Mouse (Mus musculus): Measurements from ENCODE around the gene Tbc1d10a.

Gene Tbc1d10a

GRCm38 (mm10) chr11:4186486-4187317, at the start of gene Tbc1d10a:
TSS of gene Tbc1d10a (plus strand) at chr11:4186789.
- DNase-seq (ENCODE audit: low spot score): peak; percentile 97

GRCm38 (mm10) chr11:4138964-4139363, 47.6 kb upstream of the Tbc1d10a start:
- DNase-seq (ENCODE audit: low spot score): no peak

DNA sequence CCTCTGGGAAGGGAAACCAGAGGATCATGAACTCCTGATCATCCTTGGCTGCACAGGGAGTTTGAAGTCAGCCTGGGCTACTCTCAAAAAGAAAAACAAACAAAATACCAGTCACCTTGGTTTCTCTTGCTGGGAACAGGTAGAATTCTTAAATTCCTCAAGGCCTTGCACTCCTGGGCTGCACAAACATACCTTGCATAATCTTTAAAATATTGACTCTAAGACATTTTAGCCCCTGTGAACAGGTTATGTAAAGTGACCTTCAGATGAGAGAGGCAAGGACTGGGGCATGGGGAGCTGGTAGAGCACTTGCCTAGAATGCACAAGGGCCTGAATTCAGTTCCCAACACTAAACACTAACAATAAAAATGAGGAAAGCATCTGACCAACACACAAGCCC, 45.1 kb upstream of the Tbc1d10a start:
- DNase-seq (ENCODE audit: low spot score): no peak

GRCm38 (mm10) chr11:4142352-4142751, 44.2 kb upstream of the Tbc1d10a start:
- DNase-seq (ENCODE audit: low spot score): no peak

DNA sequence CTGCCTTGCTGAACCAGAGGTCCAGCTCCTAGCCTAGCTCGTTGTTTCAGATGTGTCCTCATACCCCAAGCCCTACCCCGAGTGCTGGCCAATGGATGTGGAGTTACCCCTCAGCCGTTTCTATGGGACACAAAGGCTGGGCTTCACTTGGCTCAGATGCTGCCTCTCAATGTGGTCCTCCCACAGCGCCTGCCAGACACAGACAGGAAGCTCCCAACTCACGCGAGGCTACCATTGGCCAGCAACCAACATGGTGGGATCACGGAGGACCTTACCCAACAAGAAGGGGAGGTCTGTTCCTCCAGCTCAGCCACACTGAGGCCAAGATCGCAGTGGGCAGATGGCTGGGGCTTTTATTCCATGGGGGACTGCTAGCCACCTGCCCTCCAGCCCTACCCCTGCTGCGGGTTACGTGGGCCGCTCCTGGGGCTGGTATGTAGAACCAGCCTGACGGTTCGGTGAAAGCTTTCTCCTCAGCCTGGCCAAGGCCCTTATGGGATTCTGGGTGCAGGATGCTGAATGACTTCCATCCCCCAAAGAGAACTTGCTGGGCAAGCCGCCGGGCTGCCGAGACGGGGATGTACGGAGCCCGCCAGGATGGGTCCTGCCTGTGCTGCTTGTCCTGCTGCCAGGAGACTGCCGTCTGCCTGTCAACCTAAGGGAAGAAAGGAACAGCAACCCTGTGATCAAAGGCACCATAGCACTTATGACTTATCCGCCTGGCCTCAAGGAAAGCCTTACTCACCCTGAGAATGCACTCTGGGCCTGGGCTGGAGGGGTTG, 43.1 kb upstream of the Tbc1d10a start:
- no peak for DNase-seq (ENCODE audit: low spot score)

GRCm38 (mm10) chr11:4146381-4146780, 40.2 kb upstream of the Tbc1d10a start:
- DNase-seq (ENCODE audit: low spot score): no peak

GRCm38 (mm10) chr11:4147098-4147497, 39.5 kb upstream of the Tbc1d10a start:
- DNase-seq (ENCODE audit: low spot score): no peak

- no peak for DNase-seq (ENCODE audit: low spot score)
Observed at GRCm38 (mm10) chr11:4148120-4148519, 38.5 kb upstream of the Tbc1d10a start.

DNA sequence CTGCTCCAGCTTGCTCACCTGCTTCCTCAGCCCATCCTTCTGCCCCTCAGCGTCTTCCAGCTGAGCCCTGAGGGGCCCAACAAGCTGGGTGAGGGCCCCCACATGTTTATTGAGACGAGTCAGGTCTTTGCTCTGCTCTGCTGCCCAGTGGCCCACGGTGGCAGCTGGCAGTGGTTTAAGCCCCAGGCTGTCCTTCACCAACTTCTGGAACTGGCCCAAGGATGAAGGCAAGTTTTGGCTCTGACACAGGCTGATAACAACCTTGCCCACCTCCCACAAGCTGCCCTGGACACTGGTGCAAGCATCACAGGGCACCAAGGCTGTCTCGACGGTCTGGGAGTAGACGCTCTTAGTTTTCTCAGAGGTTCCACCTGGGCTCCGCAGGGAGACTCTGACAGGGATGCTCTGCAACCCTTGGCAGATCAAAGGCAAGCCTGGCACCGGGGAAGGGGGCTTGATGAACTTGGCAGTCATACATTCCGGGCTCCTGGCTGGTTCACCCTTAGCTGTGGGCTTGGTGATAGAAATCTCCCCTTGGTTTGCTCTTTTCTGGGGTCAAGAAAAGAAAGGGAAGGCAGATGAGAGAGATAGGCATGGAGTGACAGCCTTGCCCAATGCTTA, 37.9 kb upstream of the Tbc1d10a start:
- no peak for DNase-seq (ENCODE audit: low spot score)

DNA sequence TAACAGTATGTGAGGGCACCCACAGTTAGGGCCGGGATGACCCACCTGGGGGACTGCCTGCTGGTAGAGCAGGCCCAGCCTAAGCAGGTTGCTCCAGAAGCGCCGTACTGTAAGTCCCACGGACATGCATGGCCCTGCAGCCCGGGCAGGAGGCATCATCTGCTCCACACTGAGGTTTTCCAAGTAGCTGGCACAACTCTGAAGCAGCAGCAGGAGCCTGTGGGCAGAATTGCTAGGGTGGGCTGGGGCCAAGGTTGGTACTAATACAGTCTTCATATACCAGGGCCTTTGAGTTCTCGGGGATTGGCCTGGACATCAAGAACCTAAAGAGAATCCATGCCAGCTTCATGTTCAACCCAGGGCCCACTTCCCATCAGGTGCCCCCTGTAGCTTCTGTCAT, 36.7 kb upstream of the Tbc1d10a start:
- no peak for DNase-seq (ENCODE audit: low spot score)

DNA sequence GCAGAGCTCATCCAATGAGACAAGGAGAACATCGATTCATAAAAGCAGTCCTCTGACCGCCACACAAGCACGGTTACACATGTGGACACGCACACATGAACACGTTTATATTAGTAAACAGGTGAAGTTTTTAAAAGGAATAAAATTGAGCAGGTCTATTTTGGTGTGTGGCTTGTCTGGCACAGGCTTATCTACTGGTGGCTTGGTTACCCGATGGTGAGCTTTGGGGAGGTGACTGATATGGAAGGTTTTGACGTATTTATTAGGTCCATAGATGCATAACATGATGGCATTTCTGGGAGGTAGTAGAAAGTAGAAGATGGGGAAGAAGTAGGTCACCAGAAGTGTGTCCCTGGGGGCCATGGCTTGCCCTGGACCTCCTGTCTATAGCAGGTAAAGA, 32.9 kb upstream of the Tbc1d10a start:
- no peak for DNase-seq (ENCODE audit: low spot score)

GRCm38 (mm10) chr11:4155641-4156040, 30.9 kb upstream of the Tbc1d10a start:
- no peak for DNase-seq (ENCODE audit: low spot score)

GRCm38 (mm10) chr11:4158676-4159075, 27.9 kb upstream of the Tbc1d10a start:
- DNase-seq (ENCODE audit: low spot score): no peak

DNA sequence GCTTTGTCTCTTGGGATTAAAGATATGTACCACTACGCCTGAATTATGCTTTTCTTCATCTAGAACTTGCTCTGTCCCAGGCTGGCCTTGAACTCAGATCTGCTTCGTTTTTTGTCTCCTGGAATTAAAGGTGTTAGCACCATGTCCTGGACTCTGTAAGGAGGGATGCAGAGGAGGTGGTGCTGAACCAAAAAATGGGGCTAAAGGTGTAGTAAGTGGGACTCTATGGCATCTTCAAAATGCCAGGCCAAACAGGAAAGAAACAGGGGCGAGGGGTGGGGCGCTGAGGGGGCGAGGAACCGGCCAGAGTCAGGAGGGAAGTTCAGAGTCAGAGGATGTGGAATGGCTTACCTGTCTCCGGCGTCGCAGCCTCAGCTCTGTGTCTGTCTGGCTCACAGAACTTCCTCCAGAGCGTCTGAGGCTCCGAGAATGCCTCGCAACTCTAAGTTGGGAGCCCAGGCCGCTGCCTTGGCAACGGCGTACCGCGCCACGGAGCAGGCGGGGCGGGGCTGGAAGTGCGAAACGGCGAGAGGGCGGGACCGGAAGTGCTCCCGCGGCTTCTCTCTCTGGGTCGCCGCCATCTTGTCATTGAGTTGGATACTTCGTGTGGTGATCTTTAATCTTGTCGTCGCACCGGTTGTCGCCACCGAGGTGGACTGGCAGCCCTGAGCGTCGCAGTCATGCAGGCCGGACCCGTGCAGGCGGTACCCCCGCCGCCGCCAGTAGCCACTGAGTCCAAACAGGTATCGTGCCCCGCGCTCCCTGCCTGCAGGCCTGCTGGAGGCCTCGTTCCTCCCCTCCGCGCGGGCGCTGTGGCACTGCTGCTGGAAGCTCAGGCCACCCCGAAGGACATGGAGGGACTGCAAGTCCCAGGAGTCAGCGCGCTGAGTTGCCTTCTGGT, 26.5 kb upstream of the Tbc1d10a start, which contains the start of the genes Ccdc157 and Sf3a1:
Gene Ccdc157, minus strand, starts transcription at position 486 of the 901 bp plus-strand sequence.
Gene Sf3a1, plus strand, starts transcription at position 543 of the 901 bp plus-strand sequence.
- DNase-seq (ENCODE audit: low spot score): peak; percentile 87

DNA sequence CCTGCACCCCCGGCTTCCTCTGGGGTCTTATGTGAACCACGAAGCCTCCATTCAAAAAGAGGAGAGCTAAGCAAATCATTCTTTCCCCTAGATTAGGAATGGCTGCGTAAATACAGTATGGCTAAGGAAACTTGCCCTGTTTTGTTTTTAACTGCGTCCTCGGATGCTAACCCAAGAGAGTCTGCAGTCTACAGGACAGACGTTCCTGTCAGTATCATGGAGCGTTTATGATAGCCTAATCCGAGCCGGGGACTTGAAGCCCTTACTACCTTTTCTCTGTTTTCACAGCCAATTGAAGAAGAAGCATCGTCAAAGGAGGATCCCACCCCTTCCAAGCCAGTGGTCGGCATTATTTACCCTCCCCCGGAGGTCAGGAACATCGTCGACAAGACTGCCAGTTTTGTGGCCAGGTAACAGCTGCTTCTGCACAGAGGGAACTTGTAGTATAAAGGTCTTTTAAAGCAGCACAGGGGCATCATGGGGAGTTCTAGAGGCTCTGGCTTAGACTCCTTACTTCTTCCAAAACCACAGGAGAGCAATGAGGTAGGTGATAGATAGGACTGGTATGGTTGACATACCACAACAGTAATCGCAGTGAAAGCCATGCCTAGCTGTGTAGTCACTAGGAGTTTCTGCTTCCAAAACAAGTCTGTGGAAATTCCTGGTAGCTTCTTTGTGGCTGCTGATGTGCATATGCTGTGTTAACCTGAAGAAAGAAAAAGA, 25.7 kb upstream of the Tbc1d10a start:
- no peak for DNase-seq (ENCODE audit: low spot score)

DNA sequence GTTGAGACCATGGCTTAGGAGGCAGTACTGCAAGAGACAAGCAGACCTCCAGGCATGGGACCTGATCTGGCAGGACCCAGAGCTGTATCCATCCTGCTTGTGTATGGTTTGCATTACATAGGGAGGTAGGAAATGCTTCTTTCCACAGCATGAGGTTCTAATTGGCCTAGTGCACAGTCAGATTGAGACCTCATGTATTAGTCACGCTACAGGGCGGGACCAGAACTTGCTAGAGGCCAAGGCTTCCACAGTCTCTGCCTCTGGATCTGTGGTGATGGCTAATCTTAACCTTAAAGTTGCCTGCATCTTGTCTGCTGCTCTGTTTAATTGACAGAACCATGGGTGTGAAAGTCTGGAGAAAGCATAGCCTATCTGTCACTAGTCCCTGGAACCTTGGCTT, 21.9 kb upstream of the Tbc1d10a start:
- DNase-seq (ENCODE audit: low spot score): no peak

GRCm38 (mm10) chr11:4166467-4167090, 20.0 kb upstream of the Tbc1d10a start:
- no peak for DNase-seq (ENCODE audit: low spot score)

DNA sequence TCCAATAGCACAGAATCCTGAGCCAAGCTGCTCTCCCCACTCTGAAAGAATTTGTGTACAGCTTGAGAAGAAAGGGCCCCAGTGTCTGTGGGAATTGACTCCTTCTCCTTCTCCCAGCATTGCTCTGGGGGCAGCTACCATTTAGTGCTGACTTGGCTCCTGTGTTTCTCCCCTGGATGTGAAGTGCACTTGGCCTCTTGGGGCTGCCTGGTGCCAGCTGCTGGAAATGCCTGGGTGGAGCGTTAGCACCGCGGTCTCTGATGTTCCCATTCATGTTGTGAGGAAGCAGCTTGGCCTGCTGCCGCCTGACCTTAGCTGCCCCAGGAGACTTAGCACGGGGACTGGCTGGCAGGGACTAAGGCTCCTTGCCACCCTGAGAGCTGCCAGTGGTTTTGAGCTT, 12.0 kb upstream of the Tbc1d10a start:
- peak; percentile 54 for DNase-seq (ENCODE audit: low spot score)

DNA sequence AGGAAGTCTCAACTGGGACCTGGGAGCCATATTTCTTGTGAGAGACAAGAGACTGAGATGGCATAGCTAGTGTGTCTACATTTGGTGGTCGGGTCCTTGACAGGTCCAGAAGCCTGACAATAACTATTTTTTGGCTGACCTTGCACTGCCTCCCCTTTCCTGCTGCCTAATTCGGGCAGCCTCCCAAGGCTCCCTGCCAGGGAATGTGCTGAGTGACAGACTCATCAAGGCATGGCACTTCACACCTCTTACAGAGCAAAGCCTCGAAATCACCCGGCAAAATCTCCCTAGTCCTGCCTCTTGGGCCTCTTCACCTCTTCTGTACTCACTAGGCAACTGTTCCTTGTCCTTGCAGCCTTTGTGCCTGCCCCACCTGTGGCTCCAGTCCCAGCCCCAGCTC, 8.9 kb upstream of the Tbc1d10a start:
- DNase-seq (ENCODE audit: low spot score): no peak

DNA sequence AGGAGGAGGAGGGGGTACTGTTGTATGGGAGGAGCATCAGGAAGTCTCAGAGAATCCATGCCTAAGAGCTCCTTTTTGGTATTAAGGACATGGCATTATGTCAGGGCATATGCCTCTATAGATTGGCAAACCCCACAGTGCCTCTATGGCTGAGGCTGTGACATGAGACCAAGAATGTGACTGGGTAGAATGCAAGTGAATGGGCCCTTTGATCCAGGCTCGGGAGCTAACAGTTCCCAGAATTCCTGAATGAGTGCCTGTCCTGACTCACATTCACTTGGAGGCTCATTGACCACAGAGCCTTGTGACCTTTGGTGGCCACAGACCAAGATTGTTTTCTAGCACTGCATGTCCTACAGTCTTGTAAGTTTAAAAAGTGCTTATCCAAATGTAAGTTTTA, 4.5 kb upstream of the Tbc1d10a start:
- DNase-seq (ENCODE audit: low spot score): no peak
